Mouse (Mus musculus) kidney, adult 2 months (tissue): ENCODE measurements around the gene Vim.

ENCODE experiments used
- CTCF ChIP-seq: fragments of 200-500 bp; conservative IDR thresholded peaks from 2 replicates; pipeline ENCODE4 v1.5.1; 2011; ENCODE audit warnings: low read depth, mild to moderate bottlenecking, control low read depth, low read length, moderate library complexity, mixed read lengths; ENCODE audit not compliant: insufficient read depth, insufficient read length
- POLR2A ChIP-seq: fragments of 200-500 bp; IDR thresholded peaks from one replicate; pipeline ENCODE4 v1.6.1; 2011; ENCODE audit warnings: low read depth, low read length, control low read depth

DNA sequence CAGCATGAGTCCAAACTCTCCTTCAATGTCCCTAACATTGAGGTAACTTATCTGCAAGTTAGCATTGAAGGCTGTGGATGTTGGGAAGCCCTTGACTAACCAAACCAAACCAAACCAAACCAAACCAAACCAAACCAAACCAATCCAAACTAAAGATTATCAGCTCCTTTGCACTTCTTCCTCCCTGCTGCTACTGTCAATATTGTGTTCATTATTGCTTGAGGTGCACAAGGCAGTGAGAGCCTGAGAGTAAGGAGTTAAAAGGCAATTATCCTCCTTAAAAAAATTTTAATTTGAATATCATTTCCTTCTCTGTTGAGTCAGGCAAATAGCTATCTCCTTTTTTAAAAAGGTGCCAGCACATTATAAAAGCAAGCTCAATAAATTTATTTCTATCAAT, 29.4 kb downstream of the Vim start:
- TF ChIP-seq CTCF (no peak), POLR2A (no peak)
